Mouse (Mus musculus): Measurements from ENCODE around the gene Tmem82. TPM values are rescaled to one million over a fixed set of nuclear protein-coding genes. Genes with fewer than 3 reads are reported as not detected.

Tmem82 gene
- polyA plus RNA-seq, 1 experiment from 2014 or later, result 0.17 TPM

- no peaks in the 10 kb centered on the region for H3K27me3 ChIP-seq
- H3K4me1 ChIP-seq, result no peaks in the 10 kb centered on the region
- 92% methylated on average over 9 of the region's 9 CpGs for WGBS
- no peak for ATAC-seq (replicated peaks)
- peaks cover 60% of the 10 kb centered on the region for H3K36me3 ChIP-seq
- H3K4me3 ChIP-seq, result no peak overlapping the region
- no peak overlapping the region for H3K27ac ChIP-seq (replicated peaks)
- H3K9me3 ChIP-seq, result no peaks in the 10 kb centered on the region
- H3K9ac ChIP-seq (replicated peaks), result no peak overlapping the region
- no peak overlapping the region for H3K4me2 ChIP-seq (replicated peaks)
These were observed 17.6 kb upstream of the Tmem82 start for GRCm38 (mm10) chr4:141635991-141636390.

GRCm38 (mm10) chr4:141632111-141632873 is 13.9 kb upstream of the Tmem82 start:
- peaks cover 75% of the 10 kb centered on the region for H3K36me3 ChIP-seq
- no peak for ATAC-seq (replicated peaks)

GRCm38 (mm10) chr4:141631250-141631649 is 12.8 kb upstream of the Tmem82 start:
- Histone ChIP-seq H3K9ac (replicated peaks) (no peak overlapping the region), H3K27ac (replicated peaks) (no peak overlapping the region), H3K4me2 (replicated peaks) (no peak overlapping the region), H3K36me3 (peaks cover 74% of the 10 kb centered on the region), H3K4me3 (no peak overlapping the region), H3K9me3 (no peaks in the 10 kb centered on the region), H3K4me1 (no peaks in the 10 kb centered on the region), H3K27me3 (no peaks in the 10 kb centered on the region)
- ATAC-seq (replicated peaks), result no peak
- WGBS, result 93% methylated on average over 20 of the region's 20 CpGs

More at GRCm38 (mm10) chr4:141632111-141632873, 13.9 kb upstream of the Tmem82 start:
- no peak overlapping the region for H3K4me2 ChIP-seq (replicated peaks)
- no peak overlapping the region for H3K4me3 ChIP-seq
- H3K27me3 ChIP-seq, result no peaks in the 10 kb centered on the region
- H3K4me1 ChIP-seq, result no peaks in the 10 kb centered on the region
- no peak overlapping the region for H3K9ac ChIP-seq (replicated peaks)
- WGBS, result 94% methylated on average over 21 of the region's 21 CpGs
- no peak overlapping the region for H3K27ac ChIP-seq (replicated peaks)
- H3K9me3 ChIP-seq, result no peaks in the 10 kb centered on the region

GRCm38 (mm10) chr4:141630021-141630420 is 11.6 kb upstream of the Tmem82 start:
- Histone ChIP-seq H3K27ac (replicated peaks) (no peak overlapping the region), H3K36me3 (peaks cover 74% of the 10 kb centered on the region), H3K4me2 (replicated peaks) (no peak overlapping the region), H3K9me3 (no peaks in the 10 kb centered on the region), H3K27me3 (no peaks in the 10 kb centered on the region), H3K9ac (replicated peaks) (no peak overlapping the region), H3K4me1 (no peaks in the 10 kb centered on the region), H3K4me3 (no peak overlapping the region)
- 96% methylated on average over 11 of the region's 11 CpGs for WGBS
- no peak for ATAC-seq (replicated peaks)

- H3K27ac ChIP-seq (replicated peaks), result no peak overlapping the region
- no peak for ATAC-seq (replicated peaks)
- 86% methylated on average over 14 of the region's 14 CpGs for WGBS
- H3K9me3 ChIP-seq, result no peaks in the 10 kb centered on the region
- no peak overlapping the region for H3K9ac ChIP-seq (replicated peaks)
- H3K4me1 ChIP-seq, result no peaks in the 10 kb centered on the region
- H3K4me2 ChIP-seq (replicated peaks), result no peak overlapping the region
- no peaks in the 10 kb centered on the region for H3K27me3 ChIP-seq
- peaks cover 69% of the 10 kb centered on the region for H3K36me3 ChIP-seq
- no peak overlapping the region for H3K4me3 ChIP-seq
These were observed 10.2 kb upstream of the Tmem82 start for GRCm38 (mm10) chr4:141628661-141629060.

GRCm38 (mm10) chr4:141627502-141627901 is 9.1 kb upstream of the Tmem82 start:
- WGBS, result 86% methylated on average over 5 of the region's 5 CpGs
- H3K4me2 ChIP-seq (replicated peaks), result no peak overlapping the region
- ATAC-seq (replicated peaks), result no peak
- no peak overlapping the region for H3K9ac ChIP-seq (replicated peaks)
- no peaks in the 10 kb centered on the region for H3K9me3 ChIP-seq
- H3K4me3 ChIP-seq, result no peak overlapping the region
- H3K36me3 ChIP-seq, result peaks cover 63% of the 10 kb centered on the region
- no peak overlapping the region for H3K27ac ChIP-seq (replicated peaks)
- H3K4me1 ChIP-seq, result no peaks in the 10 kb centered on the region
- no peaks in the 10 kb centered on the region for H3K27me3 ChIP-seq

- no peaks in the 10 kb centered on the region for H3K27me3 ChIP-seq
- H3K27ac ChIP-seq (replicated peaks), result no peak overlapping the region
- ATAC-seq (replicated peaks), result no peak
- no peak overlapping the region for H3K9ac ChIP-seq (replicated peaks)
- H3K9me3 ChIP-seq, result no peaks in the 10 kb centered on the region
- H3K4me1 ChIP-seq, result no peaks in the 10 kb centered on the region
- H3K4me3 ChIP-seq, result no peak overlapping the region
- H3K4me2 ChIP-seq (replicated peaks), result no peak overlapping the region
- WGBS, result 93% methylated on average over 16 of the region's 16 CpGs
- H3K36me3 ChIP-seq, result peaks cover 47% of the 10 kb centered on the region
These were observed 7.5 kb upstream of the Tmem82 start for GRCm38 (mm10) chr4:141625774-141626550.

- Histone ChIP-seq H3K9me3 (no peaks in the 10 kb centered on the region), H3K27me3 (no peaks in the 10 kb centered on the region)
These were observed 6.7 kb upstream of the Tmem82 start for GRCm38 (mm10) chr4:141624983-141625773.

GRCm38 (mm10) chr4:141624134-141624533 is 5.7 kb upstream of the Tmem82 start:
- H3K9ac ChIP-seq (replicated peaks), result no peak overlapping the region
- WGBS, result 91% methylated on average over 8 of the region's 8 CpGs
- no peaks in the 10 kb centered on the region for H3K9me3 ChIP-seq
- peaks cover 29% of the 10 kb centered on the region for H3K36me3 ChIP-seq
- no peaks in the 10 kb centered on the region for H3K4me1 ChIP-seq
- ATAC-seq (replicated peaks), result no peak
- no peak overlapping the region for H3K4me2 ChIP-seq (replicated peaks)
- H3K27me3 ChIP-seq, result no peaks in the 10 kb centered on the region
- no peak overlapping the region for H3K4me3 ChIP-seq
- H3K27ac ChIP-seq (replicated peaks), result no peak overlapping the region

More at GRCm38 (mm10) chr4:141624983-141625773, 6.7 kb upstream of the Tmem82 start:
- Histone ChIP-seq H3K36me3 (peaks cover 40% of the 10 kb centered on the region), H3K4me3 (no peak overlapping the region), H3K27ac (replicated peaks) (no peak overlapping the region), H3K9ac (replicated peaks) (no peak overlapping the region), H3K4me2 (replicated peaks) (no peak overlapping the region), H3K4me1 (no peaks in the 10 kb centered on the region)
- no peak for ATAC-seq (replicated peaks)
- WGBS, result 78% methylated on average over 19 of the region's 19 CpGs

GRCm38 (mm10) chr4:141623666-141624065 is 5.2 kb upstream of the Tmem82 start, which contains the start of gene Slc25a34:
TSS of gene Slc25a34 (minus strand) at chr4:141623821.
- no peaks in the 10 kb centered on the region for H3K27me3 ChIP-seq
- no peak within 1 kb of the TSS for H3K9ac ChIP-seq (replicated peaks)
- H3K9me3 ChIP-seq, result no peaks in the 10 kb centered on the region
- no peak within 1 kb of the TSS for H3K4me2 ChIP-seq (replicated peaks)
- no peak for ATAC-seq (replicated peaks)
- H3K4me3 ChIP-seq, result no peak within 1 kb of the TSS
- no peaks in the 10 kb centered on the region for H3K4me1 ChIP-seq
- no peak within 1 kb of the TSS for H3K27ac ChIP-seq (replicated peaks)
- 89% methylated on average over 1 of the region's 1 CpGs for WGBS
- peaks cover 26% of the 10 kb centered on the region for H3K36me3 ChIP-seq

GRCm38 (mm10) chr4:141623037-141623436 is 4.6 kb upstream of the Tmem82 start:
- Histone ChIP-seq H3K4me1 (peaks cover 3% of the 10 kb centered on the region), H3K4me3 (no peak overlapping the region), H3K9ac (replicated peaks) (no peak overlapping the region), H3K9me3 (no peaks in the 10 kb centered on the region), H3K27me3 (peaks cover 3% of the 10 kb centered on the region; the same call in 1 of the 2 replicates), H3K36me3 (peaks cover 22% of the 10 kb centered on the region), H3K27ac (replicated peaks) (no peak overlapping the region), H3K4me2 (replicated peaks) (no peak overlapping the region)
- no peak for ATAC-seq (replicated peaks)
- WGBS, result 87% methylated on average over 11 of the region's 11 CpGs

GRCm38 (mm10) chr4:141622580-141622979 is 4.1 kb upstream of the Tmem82 start:
- H3K4me1 ChIP-seq, result peaks cover 8% of the 10 kb centered on the region
- no peak overlapping the region for H3K27ac ChIP-seq (replicated peaks)
- peaks cover 7% of the 10 kb centered on the region; the same call in 1 of the 2 replicates for H3K27me3 ChIP-seq
- H3K9me3 ChIP-seq, result no peaks in the 10 kb centered on the region
- no peak overlapping the region for H3K4me2 ChIP-seq (replicated peaks)
- no peak for ATAC-seq (replicated peaks)
- no peak overlapping the region for H3K4me3 ChIP-seq
- 93% methylated on average over 5 of the region's 5 CpGs for WGBS
- no peak overlapping the region for H3K9ac ChIP-seq (replicated peaks)
- peaks cover 17% of the 10 kb centered on the region for H3K36me3 ChIP-seq
